Mouse (Mus musculus): Measurements from ENCODE around the gene Eya3. TPM values are rescaled to one million over a fixed set of nuclear protein-coding genes. Genes with fewer than 3 reads are reported as not detected.
"Not testable (repeated sequence)": the region's sequence is repeated elsewhere in the genome, so short reads cannot be mapped to it uniquely, and the experiment has no call there.

The Eya3 gene
- total and polyA plus RNA-seq, 3 experiments = 24.4 to 50.0 (median 31.0) TPM

- in situ Hi-C loops (cut with MboI; ENCODE audit: low pct_ligation_motif_present, low pct_unique_long_range_greater_than_20kb, low sequenced_read_pairs) (no loop called here), dilution Hi-C loops (cut with MboI; ENCODE audit: extremely low pct_ligation_motif_present, extremely low pct_unique_long_range_greater_than_20kb, low sequenced_read_pairs) (no loop called here)
- DNase-seq (ENCODE audit: extremely low read depth) = no peak
- H3K4me3 ChIP-seq (replicated peaks in 1 of 3; ENCODE audit: low read depth in 2 of 3, low read length in 2 of 3, poor library complexity in 1 of 3) = no peak overlapping the region
- H3K4me1 ChIP-seq (ENCODE audit: control insufficient read depth in 1 of 2, insufficient read depth in 2 of 2) = peaks cover 7 to 24% of the 10 kb centered on the region in 2 experiments
- H3K4me2 ChIP-seq (ENCODE audit: insufficient read depth, low read depth, poor library complexity, severe bottlenecking) = no peak overlapping the region
- TF ChIP-seq JUND (conservative IDR thresholded peaks at IDR 0.05; ENCODE audit: low read depth, low read length) (no peak), NRF1 (IDR thresholded peaks at IDR 0.05; ENCODE audit: low read depth, low read length) (no peak), UBTF (IDR thresholded peaks at IDR 0.05; ENCODE audit: low read depth, low read length) (no peak), KAT2A (IDR thresholded peaks at IDR 0.05; ENCODE audit: insufficient replicate concordance, low read length) (no peak), JUN (IDR thresholded peaks at IDR 0.05; ENCODE audit: insufficient read depth, low read depth, low read length) (no peak), TCF12 (IDR thresholded peaks at IDR 0.05; ENCODE audit: low read depth, low read length) (no peak), SMC3 (IDR thresholded peaks at IDR 0.05; ENCODE audit: low read depth, low read length) (no peak), NELFE (IDR thresholded peaks at IDR 0.05; ENCODE audit: low read depth, low read length) (no peak), ZKSCAN1 (IDR thresholded peaks at IDR 0.05; ENCODE audit: borderline replicate concordance, low read depth, low read length) (no peak), POLR2AphosphoS2 (IDR thresholded peaks at IDR 0.05; ENCODE audit: low read depth, low read length) (no peak), IRF4 (IDR thresholded peaks at IDR 0.05; ENCODE audit: low read depth, low read length) (no peak), ETS1 (conservative IDR thresholded peaks at IDR 0.05; ENCODE audit: low read depth, low read length) (no peak), USF1 (IDR thresholded peaks at IDR 0.05; ENCODE audit: low read depth, low read length) (no peak), HCFC1 (IDR thresholded peaks at IDR 0.05; ENCODE audit: low read depth, low read length) (no peak), ZMIZ1 (IDR thresholded peaks at IDR 0.05; ENCODE audit: low read depth, low read length) (no peak), POLR2A (IDR thresholded peaks at IDR 0.05; ENCODE audit: low read depth, low read length) (no peak), CHD1 (IDR thresholded peaks at IDR 0.05; ENCODE audit: low read depth, low read length) (no peak), RAD21 (IDR thresholded peaks at IDR 0.05; ENCODE audit: low read depth, low read length) (no peak), PAX5 (IDR thresholded peaks at IDR 0.05; ENCODE audit: low read length) (no peak), CHD2 (IDR thresholded peaks at IDR 0.05; ENCODE audit: low read length) (no peak)
- no peaks in the 10 kb centered on the region for H3K36me3 ChIP-seq (replicated peaks in 1 of 2; ENCODE audit: control insufficient read depth in 1 of 2, insufficient read depth in 1 of 2, low read length in 1 of 2)
- peaks cover under 1% of the 10 kb centered on the region for H3K27me3 ChIP-seq (replicated peaks)
- H3K9me3 ChIP-seq (replicated peaks; ENCODE audit: low read length) = no peaks in the 10 kb centered on the region
- H3K79me2 ChIP-seq (replicated peaks; ENCODE audit: control insufficient read depth, extremely low read depth, insufficient read depth, poor library complexity, severe bottlenecking) = no peaks in the 10 kb centered on the region
- no peak overlapping the region for H3K27ac ChIP-seq (ENCODE audit: insufficient read depth, low read depth)
- H3K9ac ChIP-seq (ENCODE audit: insufficient read depth, low read depth) = no peak overlapping the region
Observed at GRCm38 (mm10) chr4:132762602-132763001, 123.8 kb downstream of the Eya3 start.

GRCm38 (mm10) chr4:132763125-132763524, 124.3 kb downstream of the Eya3 start:
- H3K9me3 ChIP-seq (replicated peaks; ENCODE audit: low read length); H3K36me3 ChIP-seq (replicated peaks in 1 of 2; ENCODE audit: control insufficient read depth in 1 of 2, insufficient read depth in 1 of 2, low read length in 1 of 2); in situ Hi-C loops (cut with MboI; ENCODE audit: low pct_ligation_motif_present, low pct_unique_long_range_greater_than_20kb, low sequenced_read_pairs); H3K27me3 ChIP-seq (replicated peaks); DNase-seq (ENCODE audit: extremely low read depth); H3K4me2 ChIP-seq (ENCODE audit: insufficient read depth, low read depth, poor library complexity, severe bottlenecking); H3K27ac ChIP-seq (ENCODE audit: insufficient read depth, low read depth); H3K9ac ChIP-seq (ENCODE audit: insufficient read depth, low read depth); H3K4me3 ChIP-seq (replicated peaks in 1 of 3; ENCODE audit: low read depth in 2 of 3, low read length in 2 of 3, poor library complexity in 1 of 3); H3K79me2 ChIP-seq (replicated peaks; ENCODE audit: control insufficient read depth, extremely low read depth, insufficient read depth, poor library complexity, severe bottlenecking); dilution Hi-C loops (cut with MboI; ENCODE audit: extremely low pct_ligation_motif_present, extremely low pct_unique_long_range_greater_than_20kb, low sequenced_read_pairs): not testable (repeated sequence)
- peak in 1 of 2 experiments; percentile 20; a peak in 1 of 4 replicates for TF ChIP-seq CTCF (conservative IDR thresholded peaks at IDR 0.05 in 1 of 2, IDR thresholded peaks at IDR 0.05 in 1 of 2; ENCODE audit: low read depth in 2 of 2, low read length in 2 of 2)
- peaks cover 7 to 24% of the 10 kb centered on the region in 2 experiments for H3K4me1 ChIP-seq (ENCODE audit: control insufficient read depth in 1 of 2, insufficient read depth in 2 of 2)
